Mouse (Mus musculus) embryonic facial prominence, embryonic 10.5 days (tissue): ENCODE measurements at regions not wholly inside any gene's neighbourhood (a gene's known extent, or its start where the extent isn't known, plus 50 kb on each side); places are given as distances from the start of the nearest gene placed in this dataset.

ENCODE experiments used
- DNase-seq: peaks from one replicate; pipeline ENCODE4 v3.0.0-alpha.2; 2017; ENCODE audit warnings: low spot score
- H3K27ac ChIP-seq: fragments of 300-500 bp; sonication (generic); replicated peaks from 2 replicates; pipeline ENCODE4 v1.5.1; 2016; ENCODE audit warnings: mild to moderate bottlenecking
- H3K27me3 ChIP-seq: fragments of 300-500 bp; sonication (generic); replicated peaks from 2 replicates; pipeline ENCODE4 v1.6.1; 2016; ENCODE audit warnings: low read depth, mild to moderate bottlenecking; ENCODE audit not compliant: poor library complexity, severe bottlenecking
- H3K36me3 ChIP-seq: fragments of 300-500 bp; sonication (generic); replicated peaks from 2 replicates; pipeline ENCODE4 v1.6.1; 2016; ENCODE audit warnings: mild to moderate bottlenecking, moderate library complexity
- H3K4me1 ChIP-seq: fragments of 300-500 bp; sonication (generic); 2 replicates; pipeline ENCODE4 v1.6.1; 2016
- H3K4me3 ChIP-seq: fragments of 300-500 bp; sonication (generic); 2 replicates; pipeline ENCODE4 v1.5.1; 2016; ENCODE audit warnings: mild to moderate bottlenecking, moderate library complexity
- H3K9me3 ChIP-seq: fragments of 300-500 bp; sonication (generic); 2 replicates; pipeline ENCODE4 v1.6.1; 2016; ENCODE audit warnings: mild to moderate bottlenecking
- WGBS: fragments of 180-500 bp; shearing (Covaris S2); methylation state at CpG from one replicate; pipeline ENCODE4 v1.1.7; 2016; 5-methylcytosine and 5-hydroxymethylcytosine counted together

DNA sequence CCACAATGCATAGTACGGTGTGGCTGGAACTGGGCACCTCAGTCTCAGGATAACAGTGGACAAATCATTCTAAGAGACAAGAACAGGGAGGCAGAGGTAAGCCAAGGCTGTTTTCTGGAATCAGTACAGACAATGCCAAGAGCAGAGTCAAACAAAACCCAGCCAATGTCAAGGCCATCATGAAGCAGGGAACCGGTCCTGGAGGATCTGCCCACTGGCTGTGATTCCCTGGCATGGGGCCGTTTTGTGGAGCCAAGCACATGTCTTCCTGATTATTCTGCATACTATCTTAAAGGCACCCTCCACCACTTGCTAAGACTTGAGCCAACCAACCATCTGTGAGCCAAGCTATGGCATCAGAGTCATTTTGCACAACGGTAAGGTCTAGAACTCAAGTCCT is 222.6 kb downstream of the Sec61b start:
- no peak for DNase-seq
- Histone ChIP-seq H3K36me3 (no peaks in the 10 kb centered on the region), H3K27ac (no peak overlapping the region), H3K4me3 (no peak overlapping the region), H3K4me1 (no peaks in the 10 kb centered on the region), H3K27me3 (no peaks in the 10 kb centered on the region), H3K9me3 (no peaks in the 10 kb centered on the region)
- WGBS = 91% methylated on average over 4 of the region's 4 CpGs

GRCm38 (mm10) chr4:47698514-47698913 is 224.1 kb downstream of the Sec61b start:
- DNase-seq = no peak
- Histone ChIP-seq H3K27ac (no peak overlapping the region), H3K4me1 (no peaks in the 10 kb centered on the region), H3K4me3 (no peak overlapping the region), H3K27me3 (no peaks in the 10 kb centered on the region), H3K9me3 (no peaks in the 10 kb centered on the region), H3K36me3 (no peaks in the 10 kb centered on the region)
- WGBS = 78% methylated on average over 4 of the region's 4 CpGs

- DNase-seq = no peak
- Histone ChIP-seq H3K9me3 (no peaks in the 10 kb centered on the region), H3K4me3 (no peak overlapping the region), H3K27ac (no peak overlapping the region), H3K27me3 (no peaks in the 10 kb centered on the region), H3K36me3 (no peaks in the 10 kb centered on the region), H3K4me1 (no peaks in the 10 kb centered on the region)
- 57% methylated on average over 4 of the region's 4 CpGs for WGBS
Measured at GRCm38 (mm10) chr4:47698926-47699325, 224.5 kb downstream of the Sec61b start.

DNA sequence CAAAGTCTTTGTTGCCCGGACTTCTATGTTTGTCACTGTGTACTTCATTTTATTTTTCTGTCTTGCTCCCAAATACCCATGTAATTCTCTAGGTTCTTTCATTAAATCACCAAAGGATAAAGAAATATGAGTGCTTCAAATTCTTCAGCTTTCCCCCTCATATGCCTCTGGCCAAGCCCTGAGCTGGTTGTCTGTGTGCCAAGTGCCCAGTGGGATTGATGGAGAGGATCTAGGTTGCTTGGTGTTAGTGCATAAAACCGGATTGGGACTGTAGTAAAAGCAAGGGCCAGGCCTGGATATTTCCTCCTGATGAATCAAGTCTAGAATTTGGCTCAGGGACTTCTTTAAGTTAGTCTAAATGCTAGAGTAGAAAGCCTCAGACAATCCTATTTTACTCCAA is 229.0 kb downstream of the Sec61b start:
- H3K4me3 ChIP-seq = no peak overlapping the region
- H3K4me1 ChIP-seq = peaks cover 5% of the 10 kb centered on the region; the same call in 1 of the 2 replicates
- H3K27ac ChIP-seq = no peak overlapping the region
- H3K9me3 ChIP-seq = no peaks in the 10 kb centered on the region
- H3K36me3 ChIP-seq = no peaks in the 10 kb centered on the region
- 86% methylated on average over 2 of the region's 2 CpGs for WGBS
- no peaks in the 10 kb centered on the region for H3K27me3 ChIP-seq
- no peak for DNase-seq

DNA sequence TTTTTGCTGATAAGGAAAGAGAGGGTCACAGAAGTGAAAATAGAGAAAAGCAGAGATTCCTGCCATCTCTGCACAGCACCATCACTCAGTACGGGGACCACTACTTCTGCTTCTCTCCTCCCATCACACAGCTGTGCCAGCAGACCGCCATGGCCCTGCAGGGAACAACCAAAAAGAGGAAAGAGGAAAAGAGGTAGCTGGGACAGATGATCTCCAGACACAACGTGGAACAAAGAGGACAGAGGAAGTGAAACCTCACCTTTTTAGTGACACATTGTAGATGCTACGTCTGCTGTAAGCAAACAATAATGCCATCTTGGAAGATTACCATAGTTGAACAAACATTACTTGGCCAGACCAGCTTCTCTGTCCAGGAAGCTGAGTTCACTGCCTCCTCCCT is 230.1 kb downstream of the Sec61b start:
- peaks cover 5% of the 10 kb centered on the region; the same call in 1 of the 2 replicates for H3K4me1 ChIP-seq
- H3K36me3 ChIP-seq = no peaks in the 10 kb centered on the region
- DNase-seq = no peak
- 77% methylated on average over 4 of the region's 4 CpGs for WGBS
- no peaks in the 10 kb centered on the region for H3K27me3 ChIP-seq
- no peak overlapping the region for H3K27ac ChIP-seq
- no peaks in the 10 kb centered on the region for H3K9me3 ChIP-seq
- H3K4me3 ChIP-seq = no peak overlapping the region

- Histone ChIP-seq H3K4me3 (no peak overlapping the region), H3K9me3 (no peaks in the 10 kb centered on the region), H3K36me3 (no peaks in the 10 kb centered on the region), H3K4me1 (peaks cover 5% of the 10 kb centered on the region; the same call in 1 of the 2 replicates), H3K27me3 (no peaks in the 10 kb centered on the region), H3K27ac (no peak overlapping the region)
- DNase-seq = no peak
Measured at GRCm38 (mm10) chr4:47707966-47708365, 233.5 kb downstream of the Sec61b start.

- H3K9me3 ChIP-seq = no peaks in the 10 kb centered on the region
- no peak overlapping the region for H3K4me3 ChIP-seq
- no peak for DNase-seq
- H3K4me1 ChIP-seq = no peaks in the 10 kb centered on the region; the same call in 1 of the 2 replicates
- H3K36me3 ChIP-seq = no peaks in the 10 kb centered on the region
- no peak overlapping the region for H3K27ac ChIP-seq
- H3K27me3 ChIP-seq = no peaks in the 10 kb centered on the region
- 75% methylated on average over 7 of the region's 7 CpGs for WGBS
Measured at GRCm38 (mm10) chr4:47713387-47713786, 238.9 kb downstream of the Sec61b start.

DNA sequence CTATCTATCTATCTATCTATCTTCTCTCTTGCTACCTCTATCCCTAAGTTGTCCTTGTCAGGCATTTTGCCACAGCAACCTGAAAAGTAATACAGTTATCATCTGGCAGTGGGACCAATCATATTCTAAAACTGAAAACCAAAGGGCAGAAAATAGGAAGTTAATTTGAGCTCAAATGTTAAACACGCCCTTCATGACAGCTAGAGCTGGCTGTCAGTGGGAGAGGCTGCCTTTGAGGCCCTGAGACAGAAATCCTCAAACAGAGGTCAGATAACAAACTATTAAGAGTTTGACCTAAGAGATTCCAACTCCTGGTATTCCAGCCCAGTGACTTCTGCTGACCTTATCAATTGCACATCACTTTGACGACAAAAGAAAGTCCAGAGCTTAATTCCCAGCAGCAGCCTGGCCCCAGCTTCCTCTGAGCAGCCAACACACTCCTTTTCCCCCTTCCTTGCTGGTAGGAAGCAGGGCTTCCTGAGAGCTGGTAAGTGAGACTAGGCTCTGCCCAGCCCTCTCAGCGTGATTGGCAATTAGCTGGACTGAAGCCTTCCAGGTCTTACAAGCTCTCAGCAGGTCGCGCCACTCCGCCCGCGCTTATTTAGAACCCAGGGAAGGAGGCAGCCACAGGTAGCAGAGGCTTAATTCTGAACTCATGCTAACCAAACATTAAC is 250.0 kb downstream of the Sec61b start:
- H3K27me3 ChIP-seq = 0 out of 2 replicates have a peak, but pooled peaks cover 4% of the 10 kb centered on the region
- peak; percentile 38 for DNase-seq
- H3K4me3 ChIP-seq = peak overlapping the region; percentile 34; the same call in 1 of the 2 replicates

GRCm38 (mm10) chr4:47725005-47725340 is 250.5 kb downstream of the Sec61b start:
- Histone ChIP-seq H3K27me3 (0 out of 2 replicates have a peak, but pooled peaks cover 4% of the 10 kb centered on the region), H3K4me3 (peak overlapping the region; percentile 34; the same call in 1 of the 2 replicates), H3K27ac (no peak overlapping the region), H3K4me1 (peaks cover 16% of the 10 kb centered on the region), H3K9me3 (no peaks in the 10 kb centered on the region), H3K36me3 (no peaks in the 10 kb centered on the region)
- 4% methylated on average over 3 of the region's 3 CpGs for WGBS
- DNase-seq = no peak

More for the DNA sequence above, 250.0 kb downstream of the Sec61b start:
- Histone ChIP-seq H3K9me3 (no peaks in the 10 kb centered on the region), H3K27ac (no peak overlapping the region), H3K4me1 (peaks cover 16% of the 10 kb centered on the region), H3K36me3 (no peaks in the 10 kb centered on the region)
- WGBS = 4% methylated on average over 8 of the region's 8 CpGs

- Histone ChIP-seq H3K27me3 (no peaks in the 10 kb centered on the region), H3K4me3 (no peak overlapping the region), H3K4me1 (no peaks in the 10 kb centered on the region), H3K9me3 (no peaks in the 10 kb centered on the region), H3K36me3 (no peaks in the 10 kb centered on the region), H3K27ac (no peak overlapping the region)
- no peak for DNase-seq
- WGBS = 84% methylated on average over 8 of the region's 8 CpGs
Measured at GRCm38 (mm10) chr4:47746498-47747190, 272.2 kb downstream of the Sec61b start.

- no peak overlapping the region for H3K4me3 ChIP-seq
- H3K27ac ChIP-seq = no peak overlapping the region
- no peaks in the 10 kb centered on the region for H3K27me3 ChIP-seq
- no peaks in the 10 kb centered on the region for H3K36me3 ChIP-seq
- WGBS = 85% methylated on average over 6 of the region's 6 CpGs
- H3K9me3 ChIP-seq = no peaks in the 10 kb centered on the region
- DNase-seq = no peak
- H3K4me1 ChIP-seq = no peaks in the 10 kb centered on the region
Measured at GRCm38 (mm10) chr4:47772230-47772920, 272.6 kb upstream of the Nr4a3 start.

DNA sequence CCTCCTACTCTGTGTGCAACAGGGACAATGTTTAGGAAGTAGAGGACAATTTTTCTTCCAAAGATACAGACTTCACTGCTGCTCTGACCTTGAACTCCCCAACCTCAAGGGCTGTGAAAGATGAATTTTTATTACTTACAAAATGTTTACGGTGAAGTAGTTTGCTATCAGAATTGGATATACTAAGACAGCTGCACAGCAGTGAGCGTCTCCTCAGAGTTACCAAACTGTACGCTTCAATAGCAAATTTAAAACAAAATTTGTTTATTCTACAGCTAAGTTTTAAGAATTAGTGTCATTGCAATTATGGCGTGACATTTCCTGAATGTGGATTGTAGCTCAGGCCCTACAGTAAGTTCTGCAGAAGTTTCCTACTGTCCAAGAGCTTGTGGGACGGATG is 270.3 kb upstream of the Nr4a3 start:
- H3K9me3 ChIP-seq = no peaks in the 10 kb centered on the region
- H3K4me3 ChIP-seq = no peak overlapping the region
- WGBS = 88% methylated on average over 5 of the region's 5 CpGs
- no peak for DNase-seq
- H3K4me1 ChIP-seq = no peaks in the 10 kb centered on the region
- no peak overlapping the region for H3K27ac ChIP-seq
- no peaks in the 10 kb centered on the region for H3K36me3 ChIP-seq
- no peaks in the 10 kb centered on the region for H3K27me3 ChIP-seq

- WGBS = 86% methylated on average over 4 of the region's 4 CpGs
Measured at GRCm38 (mm10) chr4:47781039-47781438, 263.9 kb upstream of the Nr4a3 start.

More at GRCm38 (mm10) chr4:47781039-47781438, 263.9 kb upstream of the Nr4a3 start:
- Histone ChIP-seq H3K36me3 (no peaks in the 10 kb centered on the region), H3K27me3 (no peaks in the 10 kb centered on the region), H3K4me1 (no peaks in the 10 kb centered on the region), H3K4me3 (no peak overlapping the region), H3K27ac (no peak overlapping the region), H3K9me3 (no peaks in the 10 kb centered on the region)
- DNase-seq = no peak
